Mouse (Mus musculus) liver, postnatal 0 days (tissue): ENCODE results near the gene Gdpd5. TPM values are rescaled to one million over a fixed set of nuclear protein-coding genes. Genes with fewer than 3 reads are reported as not detected.
"Not testable (repeated sequence)": the region's sequence is repeated elsewhere in the genome, so short reads cannot be mapped to it uniquely, and the experiment has no call there.

ENCODE experiments used
- ATAC-seq: fragments of 200-750 bp; cut with Nextera tagmentation; 2 replicates; pipeline ENCODE4 v1.8.0; 2017; ENCODE audit warnings: mild to moderate bottlenecking, moderate library complexity
- DNase-seq: peaks from one replicate; pipeline ENCODE4 v3.0.0-alpha.2; 2016
- H3K27ac ChIP-seq: fragments of 300-500 bp; sonication (generic); 2 replicates; pipeline ENCODE4 v1.5.1; 2014; ENCODE audit warnings: antibody characterized with exemption, moderate library complexity, mild to moderate bottlenecking, low read depth
- H3K27me3 ChIP-seq: fragments of 300-500 bp; sonication (generic); 2 replicates; pipeline ENCODE4 v1.6.1; 2014; ENCODE audit warnings: low read length, control low read depth, mixed read lengths; ENCODE audit not compliant: insufficient read depth
- H3K36me3 ChIP-seq: fragments of 300-500 bp; sonication (generic); replicated peaks from 2 replicates; pipeline ENCODE4 v1.6.1; 2014; ENCODE audit warnings: mild to moderate bottlenecking, control low read depth, low read length, moderate library complexity, mixed read lengths; ENCODE audit not compliant: insufficient read depth
- H3K4me1 ChIP-seq: fragments of 300-500 bp; sonication (generic); 2 replicates; pipeline ENCODE4 v1.6.1; 2014; ENCODE audit warnings: antibody characterized with exemption, mild to moderate bottlenecking, control low read depth; ENCODE audit not compliant: insufficient read depth
- H3K4me2 ChIP-seq: fragments of 300-500 bp; sonication (generic); 2 replicates; pipeline ENCODE4 v1.6.1; 2014; ENCODE audit warnings: low read depth, mild to moderate bottlenecking, low read length, moderate library complexity, mixed read lengths
- H3K4me3 ChIP-seq: fragments of 300-500 bp; sonication (generic); 2 replicates; pipeline ENCODE4 v1.5.1; 2014; ENCODE audit warnings: low read depth, low read length
- H3K9ac ChIP-seq: fragments of 300-500 bp; sonication (generic); replicated peaks from 2 replicates; pipeline ENCODE4 v1.6.1; 2014; ENCODE audit warnings: mild to moderate bottlenecking, moderate library complexity
- H3K9me3 ChIP-seq: fragments of 300-500 bp; sonication (generic); 2 replicates; pipeline ENCODE4 v1.6.1; 2016; ENCODE audit warnings: mild to moderate bottlenecking, control low read depth, low read length, mixed read lengths
- CTCF ChIP-seq: sonication (generic); IDR thresholded peaks from 2 replicates; pipeline ENCODE4 v1.5.1; 2016; ENCODE audit warnings: antibody characterized with exemption, low read depth
- EP300 ChIP-seq: IDR thresholded peaks from 2 replicates; pipeline ENCODE4 v1.6.1; 2016; ENCODE audit warnings: antibody characterized with exemption, low read depth, mild to moderate bottlenecking
- WGBS: fragments of 180-500 bp; shearing (Covaris S2); extraction: QIAGEN DNeasy Blood & Tissue Kit; methylation state at CpG from one replicate; pipeline ENCODE4 v1.1.7; 2014; ENCODE audit not compliant: insufficient replicate concordance; 5-methylcytosine and 5-hydroxymethylcytosine counted together
- polyA plus RNA-seq: library from polyadenylated mRNA; unstranded; fragments of >200 nt; fragmentation: Nextera tagmentation; extraction: Ambion mirVana; gene quantifications from 2 replicates; pipeline ENCODE4 v1.2.1, GENCODE M21; 2015

The Gdpd5 gene
- polyA plus RNA-seq, 1 experiment from 2014 or later, result 1.7 TPM

DNA sequence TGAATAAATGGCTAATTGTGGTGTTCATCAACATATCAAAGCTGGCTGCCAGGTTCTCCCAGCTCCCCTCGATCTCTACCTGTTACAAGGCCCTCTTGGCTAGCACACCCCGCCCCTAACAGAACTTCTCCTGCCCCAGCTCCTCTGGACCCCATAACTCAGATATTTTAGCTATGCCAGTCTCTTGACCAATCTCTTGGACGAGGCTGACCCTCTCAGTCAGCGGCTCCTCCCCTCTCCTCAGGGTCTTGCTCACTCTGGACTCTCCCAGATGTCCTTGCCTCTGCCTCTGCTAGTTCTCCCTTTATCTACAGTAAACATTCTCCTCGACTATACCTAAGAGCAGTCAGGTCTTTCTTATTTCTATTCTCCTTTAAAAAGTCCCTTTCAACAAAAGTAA, 119.4 kb downstream of the Gdpd5 start:
- H3K4me2 ChIP-seq, result 0 out of 2 replicates have a peak overlapping the region, but pooled peaks have one; percentile 4
- DNase-seq, result no peak

DNA sequence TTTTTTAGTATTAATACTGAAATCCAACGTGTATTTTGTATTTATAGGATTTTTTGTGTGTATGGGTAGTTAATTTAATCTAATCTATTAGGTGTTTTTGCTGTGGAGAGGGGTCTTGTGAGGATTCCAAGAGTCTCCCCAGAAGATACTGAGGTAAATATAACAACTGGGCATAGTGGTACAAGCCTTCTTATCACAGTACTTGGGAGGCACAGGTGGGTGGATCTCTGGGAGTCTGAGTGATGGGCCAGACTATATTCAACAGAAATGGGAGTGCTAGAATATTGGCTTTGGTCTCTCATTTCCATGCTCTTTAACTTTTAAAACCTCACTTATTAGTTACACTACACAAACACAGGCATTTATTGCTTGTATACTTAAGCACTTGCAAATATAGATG, 119.9 kb downstream of the Gdpd5 start:
- H3K9me3 ChIP-seq, result no peaks in the 10 kb centered on the region
- no peak overlapping the region for H3K27ac ChIP-seq
- DNase-seq (no peak), ATAC-seq (peak; percentile 49; the same call in 1 of the 2 replicates)
- H3K36me3 ChIP-seq, result no peaks in the 10 kb centered on the region
- H3K27me3 ChIP-seq, result no peaks in the 10 kb centered on the region
- TF ChIP-seq EP300, result no peak
- TF ChIP-seq CTCF, result no peak
- 47% methylated on average over 1 of the region's 1 CpGs for WGBS
- no peak overlapping the region for H3K4me3 ChIP-seq
- peaks cover 3% of the 10 kb centered on the region; the same call in 1 of the 2 replicates for H3K4me1 ChIP-seq
- no peak overlapping the region for H3K9ac ChIP-seq
- H3K4me2 ChIP-seq, result peak overlapping the region; percentile 18; the same call in 1 of the 2 replicates

More for the DNA sequence above, 119.4 kb downstream of the Gdpd5 start:
- Histone ChIP-seq H3K4me1 (peaks cover 3% of the 10 kb centered on the region; the same call in 1 of the 2 replicates), H3K36me3 (no peaks in the 10 kb centered on the region), H3K27ac (peak overlapping the region; percentile 57; the same call in 1 of the 2 replicates), H3K9ac (no peak overlapping the region; the same call in 1 of the 2 replicates), H3K4me3 (no peak overlapping the region), H3K27me3 (no peaks in the 10 kb centered on the region), H3K9me3 (no peaks in the 10 kb centered on the region)
- WGBS, result 41% methylated on average over 5 of the region's 5 CpGs
- ATAC-seq, result peak; percentile 66
- TF ChIP-seq EP300 (no peak), CTCF (no peak)

DNA sequence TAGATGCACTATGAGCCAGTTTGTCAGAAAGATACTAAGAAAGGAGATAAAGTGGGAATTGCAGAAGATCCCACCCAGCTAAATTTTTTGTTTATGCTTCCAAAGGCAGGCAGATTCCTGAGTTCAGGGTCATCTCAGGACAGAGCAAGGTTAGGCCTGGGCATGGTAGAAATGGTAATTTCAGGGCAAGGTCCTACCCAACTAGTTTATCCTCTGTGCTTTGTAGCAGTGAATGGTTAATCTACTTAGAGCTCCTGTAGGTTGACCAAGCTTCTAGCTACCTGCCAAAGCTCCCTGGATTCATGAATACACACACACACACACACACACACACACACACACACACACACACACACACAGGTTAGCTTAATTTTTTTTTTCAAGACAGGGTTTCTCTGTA, 123.3 kb downstream of the Gdpd5 start:
- H3K36me3 ChIP-seq, result no peaks in the 10 kb centered on the region
- no peak overlapping the region for H3K27ac ChIP-seq
- no peak overlapping the region for H3K4me3 ChIP-seq
- no peak for TF ChIP-seq CTCF
- TF ChIP-seq EP300, result no peak
- H3K9me3 ChIP-seq, result no peaks in the 10 kb centered on the region
- ATAC-seq (no peak), DNase-seq (no peak)
- H3K4me2 ChIP-seq, result no peak overlapping the region
- peaks cover 3% of the 10 kb centered on the region; the same call in 1 of the 2 replicates for H3K4me1 ChIP-seq
- H3K27me3 ChIP-seq, result no peaks in the 10 kb centered on the region
- no peak overlapping the region for H3K9ac ChIP-seq

DNA sequence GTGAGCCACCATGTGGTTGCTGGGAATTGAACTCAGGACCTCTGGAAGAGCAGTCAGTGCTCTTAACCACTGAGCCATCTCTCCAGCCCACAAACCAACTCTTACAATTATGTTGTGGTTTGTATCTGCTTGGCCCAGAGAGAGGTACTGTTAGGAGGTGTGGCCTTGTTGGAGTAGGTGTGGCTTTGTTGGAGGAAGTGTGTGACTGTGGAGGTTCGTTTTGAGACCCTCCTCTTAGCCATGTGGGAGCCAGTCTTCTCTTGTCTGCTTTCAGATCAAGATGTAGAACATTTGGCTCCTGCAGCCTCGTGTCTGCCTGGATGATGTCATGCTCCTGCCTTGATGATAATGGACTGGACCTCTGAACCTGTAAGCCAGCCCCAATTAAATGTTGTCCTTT, 127.0 kb downstream of the Gdpd5 start:
- 2% methylated on average over 2 of the region's 2 CpGs for WGBS
- not testable (repeated sequence) for H3K27me3 ChIP-seq, ATAC-seq, H3K4me3 ChIP-seq, H3K9me3 ChIP-seq, H3K36me3 ChIP-seq, H3K4me1 ChIP-seq, H3K9ac ChIP-seq, H3K27ac ChIP-seq, H3K4me2 ChIP-seq, DNase-seq

DNA sequence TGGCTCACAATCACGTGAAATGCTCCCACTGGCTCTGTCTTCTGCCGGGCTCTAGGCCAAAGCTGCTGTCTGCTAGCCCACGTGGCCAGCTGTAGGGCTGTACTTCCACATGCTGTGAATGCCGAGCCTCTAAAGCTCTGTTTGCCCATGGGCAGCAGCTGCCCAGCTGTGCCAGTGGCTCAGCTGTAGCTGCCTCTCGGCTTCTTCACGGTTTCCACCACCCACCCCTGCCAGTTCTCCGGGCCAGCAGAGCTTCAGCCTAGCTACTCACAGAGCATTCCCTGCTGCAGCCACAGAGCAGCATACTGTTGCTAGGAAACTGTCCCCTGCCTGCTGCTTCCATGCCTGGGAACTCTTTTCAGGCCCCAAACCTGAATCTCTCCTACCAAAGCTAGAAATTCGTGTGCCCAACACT, 128.9 kb downstream of the Gdpd5 start:
- no peak overlapping the region for H3K4me3 ChIP-seq
- H3K27ac ChIP-seq, result no peak overlapping the region
- no peak for TF ChIP-seq EP300
- no peak for TF ChIP-seq CTCF
- H3K4me2 ChIP-seq, result no peak overlapping the region
- H3K4me1 ChIP-seq, result no peaks in the 10 kb centered on the region
- H3K9me3 ChIP-seq, result no peaks in the 10 kb centered on the region
- peak; percentile 43; the same call in 1 of the 2 replicates for ATAC-seq
- H3K27me3 ChIP-seq, result no peaks in the 10 kb centered on the region
- WGBS, result 35% methylated on average over 8 of the region's 8 CpGs
- H3K9ac ChIP-seq, result no peak overlapping the region
- no peak for DNase-seq
- no peaks in the 10 kb centered on the region for H3K36me3 ChIP-seq

Other genes starting within 250 kb of the Gdpd5 start
- gene Uvrag, start 240.3 kb upstream of the Gdpd5 start, polyA plus RNA-seq, result 9.4 and 11.9 TPM in 2 replicates
- gene Dgat2, start 198.7 kb upstream of the Gdpd5 start, polyA plus RNA-seq, result 226 and 249 TPM in 2 replicates
- 3.9 and 4.0 TPM in 2 replicates for gene Mogat2, start 142.8 kb upstream of the Gdpd5 start, polyA plus RNA-seq
- 0.06 TPM in 2 replicates for gene Map6, start 114.0 kb upstream of the Gdpd5 start, polyA plus RNA-seq
- gene Serpinh1, start 28.2 kb upstream of the Gdpd5 start, polyA plus RNA-seq, result 24.0 and 29.6 TPM in 2 replicates
- 0.35 and 0.37 TPM in 2 replicates for gene Klhl35, start 84.6 kb downstream of the Gdpd5 start, polyA plus RNA-seq
- gene Rps3, start 102.3 kb downstream of the Gdpd5 start, polyA plus RNA-seq, result 472 TPM in 2 replicates
- gene Arrb1, start 154.1 kb downstream of the Gdpd5 start, polyA plus RNA-seq, result 20.1 and 21.8 TPM in 2 replicates
- gene Tpbgl, start 245.7 kb downstream of the Gdpd5 start, polyA plus RNA-seq, result 0.55 and 0.66 TPM in 2 replicates